8 mouse cellular contexts compared by ENCODE assay signal in the genomic region with DNA sequence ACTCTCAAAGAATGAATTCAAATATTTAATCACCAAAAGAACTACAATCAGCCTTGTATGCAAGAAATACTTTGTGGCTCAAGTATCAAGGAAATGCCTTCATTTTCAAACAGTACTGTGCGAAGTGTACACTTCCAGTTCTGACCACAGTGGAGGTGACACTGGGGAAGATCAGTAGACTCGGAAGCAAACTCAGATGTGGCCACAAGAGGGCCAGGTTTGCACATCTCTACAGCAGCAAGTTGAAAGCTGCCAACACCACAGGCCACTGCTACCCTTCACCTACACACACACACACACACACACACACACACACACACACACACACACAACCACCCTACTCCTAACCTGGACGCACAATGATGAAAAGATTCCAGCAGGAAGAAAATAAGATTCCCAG.
DNase-seq lines count a peak whose midpoint lies in the region; ATAC-seq lines count a peak whose summit lies in the region.

No protein-coding gene starts in this region.

- ATAC-seq in erythroid progenitor cell, adult 5-6 weeks (replicated peaks; ENCODE audit: low FRiP score, poor library complexity, severe bottlenecking) = no peak

- peak; percentile 3 for DNase-seq in gastrocnemius, adult 18-20 months (ENCODE audit: low spot score)
- DNase-seq in gastrocnemius, adult 8-10 months (ENCODE audit: low spot score in 2 of 2) = no peak
- DNase-seq in A20 (ENCODE audit: low read depth, low spot score) = peak; percentile 4
- peak; percentile 38 to 42 for DNase-seq in cerebellum, adult 18-20 months
- DNase-seq in frontal cortex, postnatal 36 days (ENCODE audit: low spot score in 2 of 2) = peak; percentile 27 to 57
- peak; percentile 32 to 45 for DNase-seq in layer of hippocampus, postnatal 14 days (ENCODE audit: low spot score in 2 of 2)
- peak; percentile 54 for DNase-seq in mesoderm, embryonic 11.5 days (ENCODE audit: low read depth, low spot score)

Comparison
In these comparisons a context has a peak if more than half of its experiments do, and no peak if none do; other contexts are left out.
1. DNase-seq: peak in gastrocnemius, adult 18-20 months (single experiment), A20 (single experiment), cerebellum, adult 18-20 months (2 of 2), frontal cortex, postnatal 36 days (2 of 2), layer of hippocampus, postnatal 14 days (2 of 2) and mesoderm, embryonic 11.5 days (single experiment); none in gastrocnemius, adult 8-10 months (0 of 2).